Mouse (Mus musculus) cerebellum, postnatal 10 days (tissue): ENCODE measurements around the gene Ppfia3.
"Not testable (repeated sequence)": the region's sequence is repeated elsewhere in the genome, so short reads cannot be mapped to it uniquely, and the experiment has no call there.

Experiments
- DNase-seq, 2 experiments: peaks; one replicate each; pipeline ENCODE4 v3.0.0; 2021; ENCODE audit warnings: mixed read lengths in 2 of 2

Ppfia3 gene

GRCm38 (mm10) chr7:45386077-45386476, 19.3 kb upstream of the Ppfia3 start:
- DNase-seq: no peak

- no peak for DNase-seq
Observed at GRCm38 (mm10) chr7:45376057-45376456, 9.2 kb upstream of the Ppfia3 start.

GRCm38 (mm10) chr7:45374620-45375019, 7.8 kb upstream of the Ppfia3 start:
- DNase-seq: no peak

- no peak for DNase-seq
Observed at GRCm38 (mm10) chr7:45372371-45372770, 5.6 kb upstream of the Ppfia3 start.

GRCm38 (mm10) chr7:45370475-45371311, 3.9 kb upstream of the Ppfia3 start, which contains the start of gene Lin7b:
TSS of gene Lin7b (minus strand) at chr7:45370583.
- DNase-seq: peak; percentile 92 to 94

- no peak for DNase-seq
Observed at GRCm38 (mm10) chr7:45369836-45370474, 3.1 kb upstream of the Ppfia3 start.

- peak; percentile 40 to 47 for DNase-seq
Observed at GRCm38 (mm10) chr7:45369022-45369745, 2.4 kb upstream of the Ppfia3 start.

GRCm38 (mm10) chr7:45368178-45368577, 1.4 kb upstream of the Ppfia3 start:
- DNase-seq: peak; percentile 37 to 53

- DNase-seq: peak; percentile 99
Observed at GRCm38 (mm10) chr7:45367020-45367880, 431 bp upstream of the Ppfia3 start.

GRCm38 (mm10) chr7:45365742-45366651, 822 bp downstream of the Ppfia3 start:
- peak; percentile 77 to 82 for DNase-seq

GRCm38 (mm10) chr7:45363983-45364382, 2.8 kb downstream of the Ppfia3 start:
- DNase-seq: no peak

- peak; percentile 74 to 80 for DNase-seq
Observed at GRCm38 (mm10) chr7:45362801-45363200, 4.0 kb downstream of the Ppfia3 start.

- DNase-seq: peak; percentile 91 to 94
Observed at GRCm38 (mm10) chr7:45361243-45361804, 5.5 kb downstream of the Ppfia3 start.

GRCm38 (mm10) chr7:45360404-45361125, 6.3 kb downstream of the Ppfia3 start:
- peak in 1 of 2 experiments; percentile 46 for DNase-seq

GRCm38 (mm10) chr7:45359081-45359480, 7.7 kb downstream of the Ppfia3 start:
- DNase-seq: not testable (repeated sequence)

- DNase-seq: no peak
Observed at GRCm38 (mm10) chr7:45356087-45356486, 10.7 kb downstream of the Ppfia3 start.

- DNase-seq: no peak
Observed at GRCm38 (mm10) chr7:45355318-45356020, 11.3 kb downstream of the Ppfia3 start.

GRCm38 (mm10) chr7:45353041-45353440, 13.8 kb downstream of the Ppfia3 start:
- no peak for DNase-seq

GRCm38 (mm10) chr7:45346905-45347304, 19.9 kb downstream of the Ppfia3 start:
- DNase-seq: no peak
